Mouse (Mus musculus): Measurements from ENCODE around the gene Mbl2.
A peak's percentile ranks its signal among the peaks of the same experiment; 100 is the strongest.
"Not testable (repeated sequence)": the region's sequence is repeated elsewhere in the genome, so short reads cannot be mapped to it uniquely, and the experiment has no call there.

The Mbl2 gene

GRCm38 (mm10) chr19:30232691-30233090, at the start of gene Mbl2:
Mbl2 (plus strand) TSS chr19:30232942.
- DNase-seq (ENCODE audit: low spot score) = no peak

- DNase-seq (ENCODE audit: low spot score) = no peak
Observed at GRCm38 (mm10) chr19:30185536-30185935, 47.2 kb upstream of the Mbl2 start.

DNA sequence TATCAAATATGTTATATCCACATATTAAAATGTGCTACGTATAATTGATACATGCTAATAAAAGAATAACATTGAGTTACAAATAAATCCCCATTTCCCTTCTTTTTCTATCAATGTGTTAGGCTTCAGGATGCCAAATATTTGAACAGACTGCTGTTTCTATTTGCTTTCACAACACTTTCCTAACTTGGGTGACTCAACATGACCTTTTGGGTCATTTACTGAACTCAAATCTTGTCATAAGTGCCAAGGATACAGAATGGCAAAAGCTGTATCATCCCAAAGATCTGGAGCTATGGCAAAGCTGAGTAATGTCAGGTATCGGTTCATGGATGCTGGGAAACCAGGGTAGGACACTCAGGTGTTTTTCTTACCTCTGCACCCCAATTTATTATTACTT, 45.5 kb upstream of the Mbl2 start:
- DNase-seq (ENCODE audit: low spot score) = no peak

GRCm38 (mm10) chr19:30194999-30195398, 37.7 kb upstream of the Mbl2 start:
- no peak for DNase-seq (ENCODE audit: low spot score)

DNA sequence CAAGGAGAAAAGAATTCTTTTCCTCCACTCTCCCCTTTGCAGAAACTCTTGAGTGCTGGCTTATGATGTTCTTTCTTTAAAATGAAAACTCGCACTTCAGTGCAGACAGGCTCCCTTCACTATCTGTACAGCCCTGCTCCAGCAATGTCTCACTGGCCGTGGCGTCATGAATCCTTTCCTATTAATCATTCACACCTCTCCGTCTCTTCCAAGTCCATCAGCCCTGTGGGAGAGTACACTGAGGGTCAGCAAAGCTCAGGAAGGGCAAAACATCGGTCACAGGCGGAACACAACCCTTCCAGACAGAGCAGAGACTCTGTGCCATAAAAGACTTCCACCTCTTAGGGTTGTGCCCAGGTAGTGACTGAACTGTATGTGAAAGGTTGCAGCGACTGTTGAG, 30.6 kb upstream of the Mbl2 start:
- DNase-seq (ENCODE audit: low spot score) = no peak

DNA sequence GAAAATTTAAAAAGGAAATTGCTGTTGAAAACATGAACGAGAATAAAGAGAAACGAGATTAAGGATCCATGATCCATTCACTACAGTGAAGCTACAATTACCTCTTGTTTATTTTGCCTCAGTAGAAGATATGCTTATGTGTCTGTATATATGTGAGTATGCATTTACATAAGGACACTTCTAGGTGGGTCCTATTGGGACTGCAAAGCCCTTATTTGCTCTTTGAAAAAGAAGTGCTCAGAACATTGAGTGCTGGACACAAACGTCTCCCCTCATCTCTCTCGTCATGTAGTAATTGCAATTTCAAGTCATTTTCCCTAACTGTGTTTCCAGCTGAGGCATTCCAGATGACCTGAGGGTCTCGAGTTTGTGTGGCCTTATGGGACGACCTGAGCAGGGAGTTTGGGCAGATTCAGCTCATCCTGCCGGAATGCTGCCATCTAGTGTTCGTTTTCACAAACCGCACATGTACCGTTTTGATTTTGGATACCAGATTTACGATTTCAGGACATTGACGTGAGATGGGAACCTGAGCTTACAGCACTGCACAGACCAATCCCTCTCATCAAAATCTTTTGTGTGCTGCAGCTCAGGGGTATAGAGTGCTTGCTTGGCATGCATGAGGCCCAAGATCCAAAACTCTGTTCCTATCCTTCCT, 27.5 kb upstream of the Mbl2 start:
- DNase-seq (ENCODE audit: low spot score) = no peak

GRCm38 (mm10) chr19:30205874-30206273, 26.9 kb upstream of the Mbl2 start:
- no peak for DNase-seq (ENCODE audit: low spot score)

GRCm38 (mm10) chr19:30206981-30207380, 25.8 kb upstream of the Mbl2 start:
- no peak for DNase-seq (ENCODE audit: low spot score)

- not testable (repeated sequence) for DNase-seq (ENCODE audit: low spot score)
Observed at GRCm38 (mm10) chr19:30209006-30209405, 23.7 kb upstream of the Mbl2 start.

DNA sequence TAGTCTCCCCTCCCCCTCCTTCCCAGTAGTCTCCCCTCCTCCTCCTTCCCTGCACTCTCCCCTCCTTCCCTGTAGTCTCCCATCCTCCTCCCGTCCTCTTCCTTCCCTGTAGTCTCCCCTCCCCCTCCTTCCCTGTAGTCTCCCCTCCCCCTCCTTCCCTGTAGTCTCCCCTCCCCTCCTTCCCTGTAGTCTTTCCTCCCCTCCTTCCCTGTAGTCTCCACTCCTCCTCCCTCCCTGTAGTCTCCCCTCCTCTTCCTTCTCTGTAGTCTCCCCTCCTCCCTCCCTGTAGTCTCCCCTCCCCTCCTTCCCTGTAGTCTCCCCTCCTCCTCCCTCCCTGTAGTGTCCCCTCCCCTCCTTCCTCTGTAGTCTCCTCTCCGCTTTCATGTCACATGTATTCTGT, 18.7 kb upstream of the Mbl2 start:
- no peak for DNase-seq (ENCODE audit: low spot score)

- not testable (repeated sequence) for DNase-seq (ENCODE audit: low spot score)
Observed at GRCm38 (mm10) chr19:30215736-30216135, 17.0 kb upstream of the Mbl2 start.

DNA sequence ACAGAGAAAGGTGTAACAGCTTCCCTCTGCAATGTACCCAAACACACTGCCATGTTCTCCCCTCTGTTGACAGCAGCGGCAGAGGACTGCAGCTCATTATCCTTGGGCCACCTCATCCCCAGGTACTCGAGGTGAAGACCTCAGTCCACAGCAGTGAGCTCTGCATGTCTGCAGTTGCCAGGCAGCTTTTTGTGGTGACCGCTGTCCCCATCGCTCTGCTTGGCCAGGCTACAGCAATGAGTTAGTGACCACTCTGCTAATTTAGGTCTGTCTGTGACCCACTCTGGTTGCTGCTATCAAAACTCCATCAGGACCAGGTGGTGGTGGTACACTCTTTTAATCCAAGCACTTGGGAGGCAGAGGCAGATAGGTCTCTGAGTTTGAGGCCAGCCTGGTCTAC, 16.6 kb upstream of the Mbl2 start:
- DNase-seq (ENCODE audit: low spot score) = no peak

DNA sequence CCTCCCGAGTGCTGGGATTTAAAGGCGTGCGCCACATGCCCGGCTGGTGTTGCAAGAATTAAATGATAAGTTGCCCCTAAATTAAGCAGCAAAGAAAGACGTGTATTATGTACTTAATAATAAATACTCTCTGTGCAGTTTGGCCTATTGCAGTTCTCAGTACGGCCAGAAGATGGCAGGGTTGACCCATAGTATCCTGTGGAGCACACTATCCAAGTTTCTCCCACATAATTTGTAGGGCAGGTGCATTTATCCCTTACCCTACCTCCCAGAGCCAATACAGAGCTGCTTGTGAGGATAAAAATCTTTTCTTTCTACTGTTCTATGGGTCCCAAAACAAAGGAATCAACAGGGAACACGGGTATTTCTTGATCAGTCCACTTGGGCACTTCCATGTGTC, 15.4 kb upstream of the Mbl2 start:
- DNase-seq (ENCODE audit: low spot score) = peak; percentile 24

- not testable (repeated sequence) for DNase-seq (ENCODE audit: low spot score)
Observed at GRCm38 (mm10) chr19:30222593-30222992, 10.1 kb upstream of the Mbl2 start.

GRCm38 (mm10) chr19:30229477-30229876, 3.3 kb upstream of the Mbl2 start:
- DNase-seq (ENCODE audit: low spot score) = no peak

- DNase-seq (ENCODE audit: low spot score) = no peak
Observed at GRCm38 (mm10) chr19:30234416-30234815, 1.7 kb downstream of the Mbl2 start.

DNA sequence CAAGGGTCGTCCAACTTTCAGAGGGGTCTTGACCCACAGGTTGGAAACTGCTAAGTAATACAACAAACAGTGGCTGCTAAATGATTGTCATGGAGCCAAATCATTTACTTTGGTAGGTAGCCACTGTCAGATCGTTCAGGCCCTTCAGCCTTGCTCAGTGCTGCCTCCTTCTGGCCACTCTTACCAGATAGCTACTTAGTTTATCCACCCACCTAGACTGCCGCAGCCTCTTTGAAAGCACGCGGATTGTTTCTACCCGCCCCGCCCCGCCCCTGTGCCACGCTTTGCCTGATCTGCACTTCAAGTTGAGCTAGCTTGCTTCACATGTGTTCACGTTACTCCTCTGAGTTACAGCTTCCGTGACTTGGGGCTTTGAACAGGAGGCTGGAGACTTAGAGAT, 14.6 kb downstream of the Mbl2 start:
- DNase-seq (ENCODE audit: low spot score) = no peak

- no peak for DNase-seq (ENCODE audit: low spot score)
Observed at GRCm38 (mm10) chr19:30248822-30249221, 16.1 kb downstream of the Mbl2 start.

- DNase-seq (ENCODE audit: low spot score) = no peak
Observed at GRCm38 (mm10) chr19:30252253-30252652, 19.5 kb downstream of the Mbl2 start.

- DNase-seq (ENCODE audit: low spot score) = no peak
Observed at GRCm38 (mm10) chr19:30256339-30256738, 23.6 kb downstream of the Mbl2 start.

DNA sequence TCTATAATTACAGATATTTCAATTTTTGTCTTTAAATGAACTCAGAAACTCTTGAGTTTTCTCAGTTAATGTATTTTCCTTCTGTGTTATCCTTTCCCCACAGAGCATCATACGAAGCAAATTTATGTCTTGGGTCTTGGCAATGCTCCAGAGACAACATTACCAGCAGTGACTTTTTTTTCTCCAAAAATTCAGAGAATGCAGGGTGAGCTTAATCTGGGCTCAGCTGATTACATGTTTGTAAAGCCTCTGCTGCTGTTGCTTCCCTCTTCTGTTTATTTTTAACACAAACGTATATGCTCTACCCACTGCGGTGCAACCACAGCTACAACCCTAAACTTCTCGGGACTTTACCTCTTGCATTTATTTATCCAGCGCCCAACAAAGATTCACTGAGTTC, 48.4 kb downstream of the Mbl2 start:
- DNase-seq (ENCODE audit: low spot score) = no peak

GRCm38 (mm10) chr19:30287899-30288490, 55.3 kb downstream of the Mbl2 start:
- no peak for DNase-seq (ENCODE audit: low spot score)

All from testis, postnatal 14 days (tissue).